Mouse (Mus musculus) heart, adult 2 months (tissue): ENCODE measurements around the gene Rdx. TPM values are rescaled to one million over a fixed set of nuclear protein-coding genes. Genes with fewer than 3 reads are reported as not detected.
A peak's percentile ranks its signal among the peaks of the same experiment; 100 is the strongest.

Experiments
- DNase-seq, 2 experiments: peaks; one replicate each; pipeline ENCODE4 v3.0.0; 2021
- H3K27ac ChIP-seq: fragments of 200-600 bp; 2 replicates; pipeline ENCODE4 v1.8.1; 2022
- H3K27me3 ChIP-seq: fragments of 200-500 bp; 2 replicates; pipeline ENCODE4 v1.6.1; 2012; ENCODE audit warnings: mild to moderate bottlenecking, low read length, inconsistent platforms, mixed read lengths; ENCODE audit not compliant: control insufficient read depth, insufficient read depth
- H3K36me3 ChIP-seq: fragments of 200-500 bp; 2 replicates; pipeline ENCODE4 v1.6.1; 2012; ENCODE audit warnings: low read length, inconsistent platforms; ENCODE audit not compliant: control insufficient read depth, insufficient read depth
- H3K4me1 ChIP-seq: fragments of 200-500 bp; 2 replicates; pipeline ENCODE4 v1.6.1; 2011; ENCODE audit warnings: low read length; ENCODE audit not compliant: control insufficient read depth, insufficient read depth
- H3K4me3 ChIP-seq: fragments of 200-600 bp; 2 replicates; pipeline ENCODE4 v1.8.1; 2022
- H3K79me2 ChIP-seq: fragments of 200-500 bp; replicated peaks from 2 replicates; pipeline ENCODE4 v1.6.1; 2012; ENCODE audit warnings: mild to moderate bottlenecking, inconsistent platforms, low read length, moderate library complexity, mixed read lengths; ENCODE audit not compliant: control insufficient read depth, insufficient read depth
- H3K9ac ChIP-seq: fragments of 200-500 bp; 2 replicates; pipeline ENCODE4 v1.6.1; 2012; ENCODE audit warnings: low read depth, mild to moderate bottlenecking, control low read depth, inconsistent platforms, low read length, mixed read lengths
- CTCF ChIP-seq: fragments of 200-600 bp; IDR thresholded peaks from 2 replicates; pipeline ENCODE4 v1.8.1; 2022; ENCODE audit warnings: antibody characterized with exemption, mild to moderate bottlenecking, moderate library complexity
- EP300 ChIP-seq: fragments of 200-500 bp; IDR thresholded peaks from 2 replicates; pipeline ENCODE4 v1.6.1; 2011; ENCODE audit warnings: low read depth, low read length, control low read depth; ENCODE audit not compliant: insufficient read depth
- POLR2A ChIP-seq: fragments of 200-500 bp; IDR thresholded peaks from 2 replicates; pipeline ENCODE4 v1.6.1; 2011; ENCODE audit warnings: mild to moderate bottlenecking, low read depth, low read length, control low read depth; ENCODE audit not compliant: insufficient read depth
- WGBS: fragments of 180-500 bp; shearing (Covaris S2); methylation state at CpG from one replicate; pipeline ENCODE4 v1.1.7; 2018; 5-methylcytosine and 5-hydroxymethylcytosine counted together
- intact Hi-C: fragments of 180-260 bp; cut with DNase I; formaldehyde crosslinking; loops from one replicate; pipeline ENCODE4 v1.15.1; 2025
- long read RNA-seq: library from polyadenylated mRNA; stranded (forward); transcript quantifications from one replicate; pipeline ENCODE4 v2.0.0, GENCODE M21; 2021
- polyA plus RNA-seq: library from polyadenylated mRNA; depleted of rRNA; stranded (reverse); fragments of >200 nt; gene quantifications from 2 replicates; pipeline ENCODE4 v1.2.3, GENCODE M21; 2012; rRNA removed
- total RNA-seq, 2 experiments: library from RNA; stranded (reverse); gene quantifications; 2 replicates each; pipeline ENCODE4 v1.2.3; 2021

Rdx gene
- total RNA-seq (10 to 100 TPM; 81.8 to 97.0 TPM), polyA plus RNA-seq (20.8 and 45.8 TPM in 2 replicates)
- long read RNA-seq, full-length matches to known transcripts: 68 of 78 reads
- long read RNA-seq, partial matches to known transcripts: 5 of 78 reads
- long read RNA-seq, other reads (novel, unspliced or antisense): 5 of 78 reads

DNA sequence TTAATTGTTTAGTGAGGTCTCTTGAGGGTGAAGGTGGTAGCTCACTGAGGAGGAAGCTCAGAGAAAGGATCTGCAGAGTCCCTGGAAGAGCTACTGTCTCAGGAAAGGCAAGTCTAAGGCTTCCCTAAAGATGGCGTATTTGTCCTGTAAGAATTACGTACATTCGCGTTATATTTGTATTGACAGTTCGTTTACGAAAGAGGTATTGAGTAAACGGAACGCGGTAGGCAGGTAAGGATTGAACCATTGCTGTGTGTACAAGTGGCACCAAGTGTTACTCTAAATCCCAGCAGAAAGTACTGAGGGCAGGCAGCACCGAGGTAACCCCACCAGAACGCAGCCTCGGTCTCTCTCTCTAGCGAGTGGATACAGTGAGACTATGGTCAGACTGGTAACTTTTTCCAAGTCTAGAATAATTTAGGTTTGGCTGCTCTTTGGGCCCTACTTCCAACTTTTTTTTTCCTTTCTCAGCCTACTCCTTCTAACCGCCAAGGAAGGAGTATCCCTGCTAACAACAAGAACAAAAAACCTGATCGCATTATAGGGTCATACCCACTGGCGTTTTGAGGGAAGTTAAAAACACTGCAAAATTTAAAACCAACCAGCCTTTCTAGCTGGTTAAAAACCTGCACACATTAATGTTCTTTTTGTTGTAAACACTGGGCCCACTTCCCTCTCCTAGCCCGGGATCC, at the start of gene Rdx:
Rdx (plus strand) TSS at position 45 of the 692 bp plus-strand sequence.
- intact Hi-C loops: loop anchor here (5.0 kb wide), 3 partner anchors 35 to 120 kb away; partner anchors contain the start of gene Zc3h12c
- peak; percentile 32 to 46 for DNase-seq
- Histone ChIP-seq H3K36me3 (peaks cover 19% of the 10 kb centered on the region), H3K79me2 (peaks cover 7% of the 10 kb centered on the region; the same call in 1 of the 2 replicates), H3K4me3 (peak within 1 kb of the TSS; percentile 81), H3K4me1 (peaks cover 8% of the 10 kb centered on the region), H3K27ac (peak within 1 kb of the TSS; percentile 99), H3K9ac (peak within 1 kb of the TSS; percentile 100), H3K27me3 (no peaks in the 10 kb centered on the region)
- 9% methylated on average over 17 of the region's 17 CpGs for WGBS
- TF ChIP-seq CTCF: no peak
- peak; percentile 52; the same call in 1 of the 2 replicates for TF ChIP-seq POLR2A

GRCm38 (mm10) chr9:52003501-52003900, 43.5 kb upstream of the Rdx start:
- Histone ChIP-seq H3K4me3 (no peak overlapping the region), H3K4me1 (no peaks in the 10 kb centered on the region), H3K79me2 (no peaks in the 10 kb centered on the region), H3K9ac (no peak overlapping the region), H3K27ac (no peak overlapping the region), H3K36me3 (no peaks in the 10 kb centered on the region), H3K27me3 (no peaks in the 10 kb centered on the region)
- 63% methylated on average over 4 of the region's 4 CpGs for WGBS
- no peak for DNase-seq
- intact Hi-C loops: no loop called here
- no peak for TF ChIP-seq CTCF
- no peak for TF ChIP-seq POLR2A
- TF ChIP-seq EP300: no peak

- H3K27me3 ChIP-seq: no peaks in the 10 kb centered on the region
- 46% methylated on average over 2 of the region's 2 CpGs for WGBS
- H3K4me1 ChIP-seq: no peaks in the 10 kb centered on the region
- no peaks in the 10 kb centered on the region for H3K79me2 ChIP-seq
- H3K9ac ChIP-seq: no peak overlapping the region
- H3K36me3 ChIP-seq: no peaks in the 10 kb centered on the region
- DNase-seq: no peak
- no peak overlapping the region for H3K4me3 ChIP-seq
- no peak overlapping the region for H3K27ac ChIP-seq
- intact Hi-C loops: no loop called here
- TF ChIP-seq CTCF (no peak), EP300 (no peak), POLR2A (no peak)
Measured at GRCm38 (mm10) chr9:52007341-52007740, 39.6 kb upstream of the Rdx start.

- TF ChIP-seq POLR2A: no peak
- no peak for TF ChIP-seq EP300
- TF ChIP-seq CTCF: no peak
- intact Hi-C loops: no loop called here
- H3K79me2 ChIP-seq: no peaks in the 10 kb centered on the region
- H3K9ac ChIP-seq: no peak overlapping the region
- no peaks in the 10 kb centered on the region for H3K27me3 ChIP-seq
- H3K36me3 ChIP-seq: no peaks in the 10 kb centered on the region
- WGBS: 74% methylated on average over 1 of the region's 1 CpGs
- no peak overlapping the region for H3K27ac ChIP-seq
- peaks cover 2% of the 10 kb centered on the region; the same call in 1 of the 2 replicates for H3K4me1 ChIP-seq
- H3K4me3 ChIP-seq: no peak overlapping the region
- DNase-seq: no peak
Measured at GRCm38 (mm10) chr9:52008511-52008910, 38.5 kb upstream of the Rdx start.

- intact Hi-C loops: loop anchor here (5.0 kb wide), 1 partner anchor 35 kb away; the partner anchor contains the start of gene Rdx
- Histone ChIP-seq H3K27me3 (no peaks in the 10 kb centered on the region), H3K4me3 (no peak overlapping the region), H3K4me1 (peaks cover 4% of the 10 kb centered on the region), H3K36me3 (no peaks in the 10 kb centered on the region; the same call in 1 of the 2 replicates), H3K79me2 (no peaks in the 10 kb centered on the region), H3K9ac (no peak overlapping the region), H3K27ac (no peak overlapping the region)
- TF ChIP-seq EP300 (no peak), POLR2A (no peak), CTCF (no peak)
- WGBS: 87% methylated on average over 1 of the region's 1 CpGs
- no peak for DNase-seq
Measured at GRCm38 (mm10) chr9:52012311-52012710, 34.7 kb upstream of the Rdx start.

DNA sequence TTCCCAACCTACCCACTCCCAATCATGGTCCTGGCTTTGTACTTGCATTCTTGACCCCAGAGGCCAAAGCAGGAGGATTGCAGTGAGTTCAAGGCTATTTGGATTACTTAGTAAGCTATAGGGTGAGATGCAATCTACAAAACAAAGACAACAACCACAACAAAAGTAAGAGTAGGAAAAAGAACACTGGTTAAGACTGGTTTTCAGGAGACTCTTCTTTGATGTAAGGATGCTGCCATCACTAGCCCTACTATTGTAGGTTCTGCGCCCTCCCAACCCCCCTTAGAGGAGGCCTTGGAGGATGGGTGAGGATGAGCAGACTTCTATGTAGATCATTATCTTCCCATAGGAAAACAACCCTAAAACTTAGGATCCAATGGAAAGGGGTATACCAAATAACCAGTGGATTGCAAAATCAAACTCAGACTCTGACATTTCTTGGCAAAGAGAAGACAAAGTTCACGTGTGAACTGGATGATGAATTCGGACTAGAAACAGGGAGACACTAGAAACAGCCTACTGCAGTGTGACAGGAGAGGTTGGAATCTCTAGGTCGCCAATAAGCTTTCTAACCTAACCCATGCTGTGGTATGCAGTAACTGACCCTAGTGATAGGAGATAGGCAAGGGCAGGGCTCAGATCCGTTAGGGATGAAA, 34.1 kb upstream of the Rdx start:
- Histone ChIP-seq H3K4me1 (peaks cover 4% of the 10 kb centered on the region), H3K36me3 (no peaks in the 10 kb centered on the region; the same call in 1 of the 2 replicates), H3K4me3 (no peak overlapping the region), H3K27ac (peak overlapping the region; percentile 40), H3K9ac (no peak overlapping the region), H3K27me3 (no peaks in the 10 kb centered on the region), H3K79me2 (no peaks in the 10 kb centered on the region)
- DNase-seq: no peak
- intact Hi-C loops: loop anchor here (5.0 kb wide), 1 partner anchor 34 kb away; the partner anchor contains the start of gene Rdx
- TF ChIP-seq POLR2A (no peak), EP300 (no peak), CTCF (no peak)
- 82% methylated on average over 5 of the region's 5 CpGs for WGBS
